Mouse (Mus musculus): Measurements from ENCODE around the gene Trappc4.

DNA sequence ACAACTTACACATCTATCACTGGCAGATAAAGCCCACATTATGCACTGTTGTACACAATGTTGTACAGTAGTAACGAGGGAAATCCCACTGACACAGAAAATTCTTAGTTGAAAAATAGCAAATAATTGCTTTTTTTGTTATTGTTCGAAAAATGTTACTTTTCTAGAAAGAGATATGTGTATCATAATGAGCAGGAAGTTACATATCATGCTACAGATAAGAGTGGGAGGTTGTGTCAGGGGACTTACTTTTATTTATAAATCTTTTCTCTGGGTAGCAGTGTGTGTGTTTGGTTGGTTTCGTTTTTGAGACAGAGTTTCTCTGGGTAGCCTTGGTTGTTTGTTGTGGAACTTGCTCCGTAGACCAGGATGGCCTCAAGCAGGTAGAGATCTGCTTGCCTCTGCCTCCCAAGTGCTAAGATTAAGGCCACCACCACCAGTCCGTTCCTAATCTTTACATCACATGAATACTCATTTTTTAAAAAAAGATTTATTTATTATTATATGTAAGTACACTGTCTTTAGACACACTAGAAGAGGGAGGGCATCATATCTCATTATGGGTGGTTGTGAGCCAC lies 29.2 kb downstream of the Trappc4 start:
- TF ChIP-seq CTCF (IDR thresholded peaks at IDR 0.05; ENCODE audit: low read depth) (no peak), EP300 (IDR thresholded peaks at IDR 0.05; ENCODE audit: low read depth) (no peak)
